Mouse (Mus musculus): ENCODE data around the gene Mfsd2a.

Mfsd2a gene

DNA sequence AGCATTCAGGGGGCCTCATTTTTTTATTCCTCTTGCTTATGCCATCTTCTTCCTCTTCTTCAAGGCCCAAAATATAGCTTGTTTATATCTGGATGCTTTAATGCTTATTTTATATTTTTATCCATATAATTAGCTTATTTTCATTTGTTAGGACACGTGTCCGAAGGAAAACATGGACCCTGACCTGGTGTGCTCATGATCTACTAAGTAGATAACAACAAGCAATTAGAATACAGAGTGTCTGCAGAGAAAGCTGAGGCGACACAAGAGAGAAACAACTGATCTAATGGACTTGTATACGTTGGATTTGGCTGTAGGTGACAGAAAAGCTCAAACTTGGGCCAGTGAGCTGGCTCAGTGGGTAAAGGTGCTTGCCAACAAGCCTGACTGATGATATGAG is 15.9 kb upstream of the Mfsd2a start:
- no peak for DNase-seq

GRCm38 (mm10) chr4:122974976-122975520 is 14.1 kb upstream of the Mfsd2a start:
- DNase-seq: no peak

GRCm38 (mm10) chr4:122972056-122972455 is 11.1 kb upstream of the Mfsd2a start:
- DNase-seq: no peak

DNA sequence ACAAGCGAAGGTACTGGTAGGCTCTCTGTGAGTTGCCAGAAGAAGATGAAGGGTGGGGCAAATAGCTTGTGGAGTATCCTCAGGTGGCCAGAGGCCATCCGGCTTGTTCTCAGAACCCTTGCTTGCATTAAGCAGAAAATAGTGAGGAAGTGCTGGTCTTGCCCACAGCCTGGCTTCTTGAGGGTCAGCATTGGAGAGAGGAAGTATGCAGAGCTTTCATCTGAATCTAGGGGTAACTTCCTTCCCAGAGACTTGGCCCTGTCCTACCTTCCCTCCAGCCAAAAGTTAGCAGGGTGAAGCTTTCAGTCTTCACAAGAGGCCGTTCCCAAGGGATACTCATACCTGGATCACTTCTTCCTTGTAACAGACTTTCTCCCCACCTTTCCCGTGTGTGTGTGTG is 10.7 kb upstream of the Mfsd2a start:
- no peak for DNase-seq

DNA sequence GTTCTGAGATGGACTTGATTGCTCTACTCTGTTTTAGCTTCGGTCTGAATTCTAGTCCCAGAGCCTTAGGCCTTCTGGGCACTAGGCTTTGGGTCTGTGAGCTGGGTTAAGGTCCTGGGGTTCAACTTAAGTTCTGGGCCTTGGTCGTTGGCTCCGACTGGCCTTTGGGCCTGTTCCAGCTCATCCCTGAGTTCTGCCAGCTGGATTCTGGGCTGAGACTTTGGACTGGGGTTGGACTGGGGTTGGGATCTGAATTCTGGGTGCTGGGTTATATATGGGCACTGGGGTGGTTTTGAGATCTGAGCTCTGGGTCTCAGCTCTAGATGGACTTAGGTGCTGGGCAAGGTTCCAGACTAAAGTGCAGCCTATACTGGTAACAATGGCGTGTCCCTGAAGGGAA is 10.2 kb upstream of the Mfsd2a start:
- no peak for DNase-seq

DNA sequence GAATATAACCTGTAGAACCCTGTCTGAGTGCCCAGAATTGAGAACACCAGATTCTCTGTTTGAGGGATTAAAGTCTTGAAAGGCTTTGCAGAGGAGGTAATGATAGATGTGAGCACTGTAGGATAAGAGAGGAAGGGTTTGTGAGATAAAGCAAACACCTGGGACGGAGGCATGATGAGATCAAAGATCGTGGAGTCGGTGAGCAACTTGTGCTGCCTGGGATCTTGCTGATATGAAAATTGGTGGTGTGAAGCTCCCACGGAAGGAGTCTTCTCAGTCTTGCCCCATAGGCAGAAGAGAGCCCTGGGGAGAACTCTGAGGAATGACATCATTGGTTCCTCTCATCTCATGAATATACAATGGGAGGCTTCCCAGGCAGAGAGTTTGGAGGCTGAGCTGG is 7.1 kb upstream of the Mfsd2a start:
- DNase-seq: no peak

- no peak for DNase-seq
Measured at GRCm38 (mm10) chr4:122962751-122963150, 1.8 kb upstream of the Mfsd2a start.

GRCm38 (mm10) chr4:122961589-122961988 is 601 bp upstream of the Mfsd2a start:
- no peak for DNase-seq

DNA sequence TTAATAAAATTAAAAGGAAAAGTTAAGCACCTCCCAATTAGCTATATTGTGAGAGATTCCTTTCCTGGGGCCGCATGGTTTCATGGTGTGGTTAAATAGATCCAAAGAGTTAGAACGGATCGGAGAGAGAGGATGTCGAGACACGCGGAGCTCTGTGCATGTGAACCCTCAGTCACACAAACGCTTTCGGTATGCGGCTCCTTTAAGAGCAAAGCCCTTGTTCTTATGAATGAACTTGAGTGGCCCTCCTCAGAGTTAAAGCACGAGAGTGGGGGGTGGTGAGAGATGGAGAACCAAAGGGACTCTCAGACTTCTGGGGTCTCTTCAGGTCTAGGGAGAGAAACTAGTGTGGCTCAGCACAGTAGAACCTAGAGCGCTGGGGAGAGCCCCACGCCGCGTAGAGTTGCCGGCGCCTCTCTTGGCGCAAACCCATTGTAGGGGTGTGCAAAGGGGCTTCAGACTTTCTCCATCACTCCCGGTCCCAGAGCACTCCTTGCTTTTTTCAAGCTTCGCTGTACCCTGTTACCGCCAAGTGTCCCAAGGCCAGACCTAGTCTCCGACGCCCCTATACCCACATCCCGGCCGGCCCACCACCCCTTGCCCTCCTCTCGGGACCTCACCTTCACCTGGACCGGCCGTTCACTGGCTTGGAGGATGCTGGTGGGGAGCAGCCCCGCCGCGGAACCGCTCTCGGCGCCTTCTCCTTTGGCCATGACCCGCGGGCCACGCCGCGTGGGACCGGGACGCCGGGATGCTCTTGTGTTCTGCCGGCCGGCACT is 478 bp downstream of the Mfsd2a start:
- DNase-seq: no peak

DNA sequence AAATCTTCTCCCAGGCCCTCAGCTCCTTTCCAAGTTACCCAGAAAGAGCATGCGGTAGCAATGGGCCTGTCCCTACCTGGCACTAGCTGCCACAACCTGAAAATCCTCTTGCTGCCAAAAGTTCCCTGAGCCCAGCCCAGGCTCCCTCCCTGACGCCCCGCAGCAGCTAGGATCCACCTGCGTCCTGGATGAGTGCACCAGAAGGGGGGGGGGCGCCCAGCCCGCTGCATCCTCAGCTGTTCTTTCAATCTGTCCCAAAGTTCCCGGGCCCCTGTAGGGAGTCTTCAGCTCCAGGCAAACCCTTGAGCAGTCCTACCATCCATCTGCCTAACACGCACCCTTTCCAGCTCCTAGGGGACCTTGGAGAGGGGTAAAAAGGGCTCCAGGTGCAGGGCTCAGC is 1.2 kb downstream of the Mfsd2a start:
- DNase-seq: no peak

GRCm38 (mm10) chr4:122958491-122959031 is 2.4 kb downstream of the Mfsd2a start:
- DNase-seq: no peak

GRCm38 (mm10) chr4:122956301-122956700 is 4.7 kb downstream of the Mfsd2a start:
- no peak for DNase-seq

GRCm38 (mm10) chr4:122955412-122956136 is 5.4 kb downstream of the Mfsd2a start:
- peak; percentile 91 to 95 for DNase-seq

- peak in 1 of 2 experiments; percentile 25 for DNase-seq
Measured at GRCm38 (mm10) chr4:122954680-122955411, 6.1 kb downstream of the Mfsd2a start.

DNA sequence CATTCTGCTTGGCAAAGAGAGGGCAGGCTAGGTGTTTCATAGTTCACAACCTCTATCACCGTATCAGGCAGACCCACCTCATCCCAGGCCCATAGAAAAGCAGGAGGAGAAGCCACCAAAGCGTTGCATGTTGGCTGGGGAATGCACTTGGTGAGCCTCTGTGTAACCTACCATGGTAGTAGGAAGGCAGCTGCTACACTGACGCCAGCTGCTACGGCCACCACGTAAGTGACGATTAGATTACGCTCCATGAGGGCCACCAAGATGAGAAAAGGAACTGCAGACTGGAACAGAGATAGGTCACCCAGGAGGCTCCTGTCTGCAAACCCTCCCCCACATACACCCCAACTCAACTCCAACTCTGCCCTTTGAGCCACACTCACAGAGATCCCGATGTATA is 11.9 kb downstream of the Mfsd2a start:
- DNase-seq: no peak

- DNase-seq: no peak
Measured at GRCm38 (mm10) chr4:122947223-122947622, 13.8 kb downstream of the Mfsd2a start.

- peak in 1 of 2 experiments; percentile 24 for DNase-seq
Measured at GRCm38 (mm10) chr4:122944408-122944807, 16.6 kb downstream of the Mfsd2a start.

GRCm38 (mm10) chr4:122939048-122939796 is 21.8 kb downstream of the Mfsd2a start:
- DNase-seq: no peak

- DNase-seq: no peak
Measured at GRCm38 (mm10) chr4:122937489-122937888, 23.5 kb downstream of the Mfsd2a start.

DNA sequence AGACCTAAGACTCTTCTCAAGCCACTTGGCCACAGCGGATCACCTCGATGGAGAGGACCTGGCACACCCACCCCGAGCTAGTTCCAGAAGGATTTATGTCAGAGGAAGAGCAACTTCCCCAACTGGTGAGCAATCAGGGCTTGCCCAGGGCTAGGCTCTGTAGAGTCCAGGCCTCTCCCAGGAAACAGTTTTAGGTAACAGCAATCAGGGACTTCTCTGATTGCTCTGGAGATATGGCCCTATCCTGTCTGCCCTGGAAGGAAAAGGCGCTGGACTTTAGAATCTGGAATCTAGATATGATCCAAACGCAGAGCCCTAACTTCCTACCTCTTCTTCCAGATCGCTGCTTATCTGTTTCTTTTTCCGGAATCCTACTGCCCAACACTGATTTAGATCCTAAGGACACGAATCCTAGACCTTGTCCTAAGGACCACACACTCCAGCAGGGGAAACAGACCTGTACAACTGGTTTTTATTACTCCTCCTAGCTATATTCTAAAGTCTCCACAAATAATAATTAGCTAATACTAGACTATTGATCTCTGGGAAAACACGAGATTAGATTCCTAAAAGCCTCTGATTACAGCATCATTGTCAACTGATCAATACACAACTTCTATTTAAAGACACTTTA is 25.4 kb downstream of the Mfsd2a start:
- no peak for DNase-seq

GRCm38 (mm10) chr4:122933857-122934256 is 27.1 kb downstream of the Mfsd2a start:
- peak in 1 of 2 experiments; percentile 44 for DNase-seq

All from lung, postnatal 4 days (tissue).